Mouse (Mus musculus): ENCODE data around the gene Il1r2. TPM values are rescaled to one million over a fixed set of nuclear protein-coding genes. Genes with fewer than 3 reads are reported as not detected.

Gene Il1r2
- 0.25 and 0.78 TPM in 2 replicates for polyA plus RNA-seq (2012; rRNA removed; ENCODE audit: low replicate concordance)

DNA sequence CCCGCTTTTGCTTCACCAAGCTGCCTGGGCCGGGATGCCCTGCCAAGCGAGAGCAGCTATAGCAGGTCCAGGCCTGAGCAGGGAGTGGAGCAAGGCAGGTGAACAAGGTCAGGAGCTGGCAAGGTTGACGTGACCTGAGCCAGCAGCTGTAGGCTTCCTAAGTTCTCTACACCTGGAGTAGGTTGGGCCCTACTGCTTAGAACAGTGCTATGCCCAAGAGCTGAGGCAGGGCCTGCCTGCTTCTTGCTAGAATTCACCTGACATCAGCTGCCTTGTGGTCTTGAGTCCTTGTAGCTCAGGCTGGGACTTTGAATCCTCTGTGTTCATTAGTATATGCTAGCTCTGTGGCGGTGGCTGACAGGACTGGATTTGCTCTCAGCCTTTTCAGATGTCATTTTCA lies at the start of gene Il1r2:
Gene Il1r2 (plus strand): TSS at position 301 of the 400 bp plus-strand sequence.

Other genes with a start within 250 kb of the Il1r2 start
- 21.9 TPM in 2 replicates for gene Map4k4, start 173.2 kb upstream of the Il1r2 start, polyA plus RNA-seq (2012; rRNA removed; ENCODE audit: low replicate concordance)
- 1.5 and 1.7 TPM in 2 replicates for gene Il1r1, start 151.0 kb downstream of the Il1r2 start, polyA plus RNA-seq (2012; rRNA removed; ENCODE audit: low replicate concordance)